Mouse (Mus musculus) thymus, adult 2 months (tissue): Measurements from ENCODE around the gene Parvb.

Experiments used
- CTCF ChIP-seq: fragments of 200-500 bp; IDR thresholded peaks from 2 replicates; pipeline ENCODE4 v1.5.1; 2012; ENCODE audit warnings: mild to moderate bottlenecking, control low read depth, low read length, moderate library complexity, borderline replicate concordance; ENCODE audit not compliant: control insufficient read depth, poor library complexity, insufficient read depth; ENCODE audit errors: extremely low read depth
- POLR2A ChIP-seq: fragments of 200-500 bp; IDR thresholded peaks from 2 replicates; pipeline ENCODE4 v1.6.1; 2012; ENCODE audit warnings: mild to moderate bottlenecking, low read length, control low read depth, moderate library complexity; ENCODE audit not compliant: control insufficient read depth, poor library complexity, insufficient read depth; ENCODE audit errors: extremely low read depth

- TF ChIP-seq CTCF (no peak), POLR2A (no peak)
These were observed 22.1 kb upstream of the Parvb start for GRCm38 (mm10) chr15:84209517-84210412.
